Mouse (Mus musculus) liver, postnatal 0 days (tissue): Measurements from ENCODE around the gene Bms1.

ENCODE experiments used
- CTCF ChIP-seq: sonication (generic); IDR thresholded peaks from 2 replicates; pipeline ENCODE4 v1.5.1; 2016; ENCODE audit warnings: antibody characterized with exemption, low read depth
- EP300 ChIP-seq: IDR thresholded peaks from 2 replicates; pipeline ENCODE4 v1.6.1; 2016; ENCODE audit warnings: antibody characterized with exemption, low read depth, mild to moderate bottlenecking

DNA sequence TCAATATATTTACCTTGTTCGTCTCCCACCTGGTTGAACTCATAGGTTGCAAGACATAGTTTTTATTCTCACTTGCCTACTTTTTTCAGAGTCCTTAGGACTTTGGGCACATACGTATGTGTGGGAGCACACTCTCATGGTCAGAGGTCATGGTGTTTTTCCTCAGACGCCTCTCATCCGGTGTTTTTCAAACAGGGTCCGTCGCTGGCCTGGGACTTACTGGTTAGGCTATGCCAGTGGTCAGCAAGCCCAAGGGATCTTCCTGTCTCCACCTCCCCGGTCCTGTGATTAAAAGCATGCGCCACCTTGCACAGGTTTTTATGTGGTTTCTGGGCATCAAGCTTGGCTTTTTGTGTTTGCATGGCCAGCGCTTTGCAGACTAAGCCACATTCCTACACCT lies 85.4 kb downstream of the Bms1 start:
- TF ChIP-seq EP300 (no peak), CTCF (no peak)
